Mouse (Mus musculus) limb, embryonic 15.5 days (tissue): ENCODE data around the gene Acan. TPM values are rescaled to one million over a fixed set of nuclear protein-coding genes. Genes with fewer than 3 reads are reported as not detected.

Experiments
- ATAC-seq: fragments of 200-750 bp; cut with Nextera tagmentation; 2 replicates; pipeline ENCODE4 v1.8.0; 2017; ENCODE audit warnings: low read depth, moderate TSS enrichment; ENCODE audit not compliant: insufficient number of reproducible peaks, low FRiP score, low TSS enrichment
- H3K27ac ChIP-seq: fragments of 300-500 bp; sonication (generic); 2 replicates; pipeline ENCODE4 v1.5.1; 2015; ENCODE audit warnings: moderate library complexity, mild to moderate bottlenecking, inconsistent platforms
- H3K27me3 ChIP-seq: fragments of 300-500 bp; sonication (generic); 2 replicates; pipeline ENCODE4 v1.6.1; 2015; ENCODE audit warnings: inconsistent platforms
- H3K36me3 ChIP-seq: fragments of 300-500 bp; sonication (generic); 2 replicates; pipeline ENCODE4 v1.6.1; 2015; ENCODE audit warnings: inconsistent platforms
- H3K4me1 ChIP-seq: fragments of 300-500 bp; sonication (generic); 2 replicates; pipeline ENCODE4 v1.6.1; 2015; ENCODE audit warnings: inconsistent platforms
- H3K4me2 ChIP-seq: fragments of 300-500 bp; sonication (generic); 2 replicates; pipeline ENCODE4 v1.6.1; 2015; ENCODE audit warnings: mild to moderate bottlenecking, inconsistent platforms
- H3K4me3 ChIP-seq: fragments of 300-500 bp; sonication (generic); 2 replicates; pipeline ENCODE4 v1.5.1; 2015; ENCODE audit warnings: mild to moderate bottlenecking, inconsistent platforms
- H3K9ac ChIP-seq: fragments of 300-500 bp; sonication (generic); 2 replicates; pipeline ENCODE4 v1.6.1; 2015; ENCODE audit warnings: inconsistent platforms
- H3K9me3 ChIP-seq: fragments of 300-500 bp; sonication (generic); 2 replicates; pipeline ENCODE4 v1.6.1; 2016; ENCODE audit warnings: inconsistent platforms
- WGBS: fragments of 180-500 bp; shearing (Covaris S2); methylation state at CpG from one replicate; pipeline ENCODE4 v1.1.7; 2015; 5-methylcytosine and 5-hydroxymethylcytosine counted together
- polyA plus RNA-seq: library from polyadenylated mRNA; unstranded; fragments of >200 nt; fragmentation: Nextera tagmentation; extraction: Ambion mirVana; gene quantifications from 2 replicates; pipeline ENCODE4 v1.2.1, GENCODE M21; 2015

Acan gene
- polyA plus RNA-seq, 1 experiment from 2014 or later = 52.7 TPM

DNA sequence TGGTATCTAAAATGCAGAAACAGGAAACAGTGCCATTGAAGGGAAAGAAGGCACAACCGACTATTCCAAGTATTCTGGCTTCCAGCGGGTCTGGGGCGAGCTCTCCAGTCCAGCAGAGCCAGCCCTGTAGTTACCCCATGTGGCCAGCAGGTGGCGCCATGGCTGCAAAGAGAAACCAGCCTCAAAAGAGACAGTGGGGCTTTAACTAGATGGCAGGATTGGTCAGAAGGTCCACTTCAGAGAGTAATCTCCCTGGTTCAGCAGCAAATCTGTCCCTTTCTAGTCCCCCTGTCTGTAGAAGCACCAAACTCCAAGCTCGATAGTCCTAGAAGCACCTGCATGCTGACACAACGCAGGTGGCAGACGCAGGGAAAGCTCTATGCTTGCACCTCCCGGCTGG lies 87.6 kb downstream of the Acan start:
- H3K4me2 ChIP-seq = no peak overlapping the region
- WGBS = 39% methylated on average over 8 of the region's 8 CpGs
- H3K9me3 ChIP-seq = no peaks in the 10 kb centered on the region
- no peak overlapping the region for H3K27ac ChIP-seq
- H3K36me3 ChIP-seq = peaks cover 77% of the 10 kb centered on the region
- no peak for ATAC-seq
- H3K4me3 ChIP-seq = no peak overlapping the region
- H3K27me3 ChIP-seq = no peaks in the 10 kb centered on the region
- no peak overlapping the region for H3K9ac ChIP-seq
- no peaks in the 10 kb centered on the region for H3K4me1 ChIP-seq

DNA sequence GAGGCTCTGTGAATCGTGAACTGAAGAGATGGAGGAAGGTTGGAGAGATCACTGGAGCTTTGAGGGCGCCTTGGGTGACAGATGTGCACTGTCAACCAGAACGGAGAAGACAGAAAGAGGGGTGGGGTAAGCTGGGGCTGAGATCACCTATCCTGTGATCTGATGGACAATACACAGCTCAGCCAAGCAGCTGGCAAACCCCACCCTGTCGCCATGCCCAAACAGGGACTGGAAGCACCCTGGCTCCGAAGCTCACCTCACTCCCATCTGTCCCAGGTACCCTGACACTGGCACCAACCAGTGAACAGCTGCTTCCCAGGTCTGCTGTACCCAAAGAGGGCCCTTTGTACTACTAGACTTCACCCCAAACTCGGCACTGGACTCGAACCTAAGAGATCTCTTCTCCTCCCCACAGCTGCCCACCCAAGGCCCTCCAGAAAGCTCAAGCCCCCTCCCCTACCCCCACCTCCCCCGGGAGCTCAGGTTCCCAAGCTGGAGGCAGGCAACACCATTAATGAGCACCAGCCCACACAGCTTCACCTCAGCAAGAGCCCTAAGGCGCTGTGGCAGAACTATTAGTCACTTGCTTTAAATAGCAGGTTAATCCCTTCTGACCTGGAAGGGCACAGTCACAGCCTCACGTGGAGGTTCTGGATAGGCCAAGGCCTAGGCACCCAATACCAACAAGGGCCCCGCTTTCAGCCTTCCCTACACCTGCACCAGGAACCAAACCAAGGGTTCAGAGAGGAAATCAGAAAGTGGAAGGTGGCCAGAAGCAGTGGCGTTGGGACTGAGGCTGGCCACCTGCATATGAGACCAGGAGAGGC lies 93.9 kb downstream of the Acan start:
- Histone ChIP-seq H3K9me3 (no peaks in the 10 kb centered on the region), H3K27ac (no peak overlapping the region), H3K9ac (no peak overlapping the region), H3K4me1 (peaks cover 22% of the 10 kb centered on the region), H3K4me3 (peak overlapping the region; percentile 61), H3K36me3 (peaks cover 29% of the 10 kb centered on the region), H3K4me2 (peak overlapping the region; percentile 79), H3K27me3 (no peaks in the 10 kb centered on the region)
- ATAC-seq = no peak
- 45% methylated on average over 12 of the region's 12 CpGs for WGBS

DNA sequence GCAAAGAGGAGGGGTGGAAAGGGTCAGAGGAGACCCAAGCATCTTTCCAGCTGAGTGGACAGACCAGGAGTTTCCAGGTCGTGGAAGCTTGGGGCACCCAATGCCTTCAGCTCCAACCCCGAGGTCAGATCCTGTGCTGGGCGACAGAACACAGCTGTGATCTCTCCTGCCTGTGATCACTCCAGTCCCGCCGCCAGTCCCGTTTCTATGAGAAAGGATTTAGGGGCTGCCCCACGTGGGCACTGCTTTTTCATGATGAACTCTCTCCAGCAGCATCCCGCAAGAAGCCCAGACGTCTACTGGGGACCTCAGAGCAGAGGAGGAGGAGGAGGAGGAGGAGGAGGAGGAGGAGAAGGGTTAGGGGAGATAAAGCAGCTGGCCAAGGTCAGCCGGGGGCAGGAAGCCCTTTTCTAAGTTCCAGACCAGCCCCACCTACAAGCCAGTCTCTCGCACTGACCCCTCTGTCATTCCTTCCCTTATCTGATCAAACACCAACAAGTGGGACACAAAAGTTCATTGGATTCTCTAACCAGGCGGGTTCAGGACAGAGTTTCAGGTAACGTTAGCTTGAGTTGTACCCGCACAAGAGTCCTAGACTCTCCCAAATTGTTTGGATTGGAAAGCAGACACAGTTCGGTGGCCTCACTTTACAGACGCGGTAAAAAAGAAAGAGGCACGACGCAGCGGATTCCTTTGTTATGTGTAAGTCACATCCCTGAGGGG lies 94.8 kb downstream of the Acan start:
- Histone ChIP-seq H3K4me3 (peak overlapping the region; percentile 61), H3K9me3 (no peaks in the 10 kb centered on the region), H3K4me2 (peak overlapping the region; percentile 79), H3K36me3 (peaks cover 20% of the 10 kb centered on the region), H3K27ac (no peak overlapping the region), H3K4me1 (peaks cover 22% of the 10 kb centered on the region), H3K27me3 (no peaks in the 10 kb centered on the region), H3K9ac (peak overlapping the region; percentile 59)
- no peak for ATAC-seq
- 2% methylated on average over 20 of the region's 20 CpGs for WGBS

DNA sequence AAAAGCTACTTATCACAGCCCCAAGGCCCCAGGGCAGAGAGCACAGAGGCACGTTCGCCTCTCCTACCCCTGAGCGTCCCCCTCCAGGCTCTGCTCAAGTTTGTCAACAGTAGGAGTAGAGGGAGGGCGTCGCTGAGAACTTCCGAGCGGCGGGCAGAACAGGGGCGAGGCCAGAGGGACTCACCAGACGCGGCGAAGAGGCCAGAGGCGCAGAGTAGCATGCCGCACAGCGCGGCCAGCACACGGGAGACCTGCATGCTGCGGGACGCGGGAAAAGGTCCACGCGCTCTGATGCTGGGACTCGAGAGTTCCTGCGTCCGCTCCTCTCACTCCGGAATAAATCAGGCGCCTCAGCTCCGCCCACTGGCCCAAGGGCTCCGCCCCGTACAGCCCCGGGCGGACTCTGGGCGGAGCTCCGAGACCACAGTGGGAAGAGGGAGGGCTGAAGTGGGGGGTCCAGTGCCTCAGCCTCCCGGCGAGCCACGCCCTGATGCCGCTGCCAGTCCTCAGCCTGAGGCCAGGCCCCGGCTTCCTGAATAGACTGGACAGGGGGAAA lies 95.5 kb downstream of the Acan start, which contains the start of gene Mfge8:
Gene Mfge8, minus strand, starts transcription at position 350 of the 556 bp plus-strand sequence.
- Histone ChIP-seq H3K4me2 (peak within 1 kb of the TSS; percentile 79), H3K4me3 (peak within 1 kb of the TSS; percentile 61), H3K4me1 (peaks cover 22% of the 10 kb centered on the region), H3K9me3 (no peaks in the 10 kb centered on the region), H3K27ac (peak within 1 kb of the TSS; percentile 65; the same call in 1 of the 2 replicates), H3K9ac (peak within 1 kb of the TSS; percentile 59), H3K36me3 (peaks cover 13% of the 10 kb centered on the region), H3K27me3 (no peaks in the 10 kb centered on the region)
- ATAC-seq = peak; percentile 90
- WGBS = under 1% methylated on average over 39 of the region's 39 CpGs

DNA sequence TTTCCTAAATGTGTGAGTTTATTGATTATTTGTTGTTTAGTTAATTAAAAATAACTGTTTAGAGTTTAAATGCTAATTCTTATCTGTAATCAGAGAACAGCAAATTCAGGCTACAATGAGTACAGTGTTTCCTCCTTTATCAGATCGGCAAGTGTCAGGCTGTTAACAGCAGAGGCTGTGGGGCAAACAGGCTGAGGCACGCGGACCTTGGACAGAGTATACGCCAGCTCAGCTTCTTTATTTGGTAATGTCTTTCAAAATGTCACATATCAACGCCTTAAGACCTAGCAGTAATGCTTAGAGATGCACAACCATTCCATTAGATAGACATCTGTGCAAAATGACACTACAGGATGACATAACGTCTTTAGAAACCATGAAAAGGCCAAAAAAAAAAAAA lies 96.2 kb downstream of the Acan start:
- Histone ChIP-seq H3K9ac (no peak overlapping the region), H3K9me3 (no peaks in the 10 kb centered on the region), H3K27ac (no peak overlapping the region), H3K36me3 (peaks cover 9% of the 10 kb centered on the region; the same call in 1 of the 2 replicates), H3K4me1 (peaks cover 22% of the 10 kb centered on the region), H3K4me2 (no peak overlapping the region), H3K4me3 (no peak overlapping the region; the same call in 1 of the 2 replicates), H3K27me3 (no peaks in the 10 kb centered on the region)
- ATAC-seq = no peak
- 61% methylated on average over 6 of the region's 6 CpGs for WGBS

DNA sequence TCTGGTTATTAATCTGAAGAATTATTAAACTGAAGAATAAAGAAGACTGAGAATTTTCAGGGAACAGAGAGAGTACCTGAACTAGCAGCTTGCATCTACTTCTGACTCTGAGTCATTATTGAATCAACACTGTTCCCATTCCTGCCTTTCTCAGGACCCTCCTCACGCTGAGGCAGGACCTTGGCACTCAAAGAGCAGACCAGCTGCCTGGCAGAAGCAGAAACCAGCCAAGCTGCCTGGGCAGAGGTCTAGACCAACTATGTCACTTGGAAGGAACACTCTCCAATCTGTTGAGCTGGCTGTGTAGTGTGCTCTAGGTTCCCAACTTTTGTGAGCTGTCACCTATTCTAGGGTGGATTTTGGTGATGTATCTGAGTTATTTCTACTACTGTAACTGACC lies 106.1 kb downstream of the Acan start:
- H3K4me3 ChIP-seq = no peak overlapping the region
- no peak overlapping the region for H3K4me2 ChIP-seq
- 62% methylated on average over 1 of the region's 1 CpGs for WGBS
- H3K27me3 ChIP-seq = no peaks in the 10 kb centered on the region
- no peaks in the 10 kb centered on the region for H3K36me3 ChIP-seq
- H3K9ac ChIP-seq = no peak overlapping the region
- no peak overlapping the region for H3K27ac ChIP-seq
- no peak for ATAC-seq
- H3K4me1 ChIP-seq = no peaks in the 10 kb centered on the region
- H3K9me3 ChIP-seq = no peaks in the 10 kb centered on the region

Other genes starting within 250 kb of the Acan start
- gene Det1, start 206.2 kb upstream of the Acan start, polyA plus RNA-seq = 16.0 and 17.2 TPM in 2 replicates
- 38.7 and 41.8 TPM in 2 replicates for gene Aen, start 157.6 kb upstream of the Acan start, polyA plus RNA-seq
- gene Isg20, start 140.1 kb upstream of the Acan start, polyA plus RNA-seq = 3.9 and 4.1 TPM in 2 replicates
- gene Hapln3, start 77.5 kb downstream of the Acan start, polyA plus RNA-seq = 1.2 and 1.8 TPM in 2 replicates
- gene Mfge8, start 95.6 kb downstream of the Acan start, polyA plus RNA-seq = 198 and 204 TPM in 2 replicates
- gene Abhd2, start 219.7 kb downstream of the Acan start, polyA plus RNA-seq = 9.5 and 9.6 TPM in 2 replicates